Mouse (Mus musculus) cortical plate, adult 2 months (tissue): ENCODE results near the gene Hdac9.

Source experiments
- CTCF ChIP-seq: fragments of 200-500 bp; IDR thresholded peaks from 2 replicates; pipeline ENCODE4 v1.5.1; 2011; ENCODE audit warnings: mild to moderate bottlenecking, control low read depth, low read length; ENCODE audit not compliant: insufficient read depth; ENCODE audit errors: extremely low read depth
- POLR2A ChIP-seq: fragments of 200-500 bp; IDR thresholded peaks from 2 replicates; pipeline ENCODE4 v1.6.1; 2011; ENCODE audit warnings: mild to moderate bottlenecking, low read length, control low read depth; ENCODE audit not compliant: insufficient read depth; ENCODE audit errors: extremely low read depth

GRCm38 (mm10) chr12:34614796-34615195 lies 302.1 kb downstream of the Hdac9 start:
- TF ChIP-seq CTCF, result no peak
- TF ChIP-seq POLR2A, result no peak
